Mouse (Mus musculus) kidney, postnatal 0 days (tissue): ENCODE data around the gene Zfp398. TPM values are rescaled to one million over a fixed set of nuclear protein-coding genes. Genes with fewer than 3 reads are reported as not detected.

Source experiments
- ATAC-seq: fragments of 200-750 bp; cut with Nextera tagmentation; replicated peaks from 2 replicates; pipeline ENCODE4 v1.8.0; 2017; ENCODE audit warnings: low read depth, moderate number of reproducible peaks, moderate TSS enrichment, moderate library complexity; ENCODE audit not compliant: low FRiP score
- DNase-seq: peaks from one replicate; pipeline ENCODE4 v3.0.0-alpha.2; 2016; ENCODE audit warnings: low spot score
- H3K27ac ChIP-seq: fragments of 300-500 bp; sonication (generic); 2 replicates; pipeline ENCODE4 v1.5.1; 2014; ENCODE audit warnings: mild to moderate bottlenecking
- H3K27me3 ChIP-seq: fragments of 300-500 bp; sonication (generic); 2 replicates; pipeline ENCODE4 v1.6.1; 2014; ENCODE audit warnings: low read length, mixed read lengths; ENCODE audit not compliant: insufficient read depth
- H3K36me3 ChIP-seq: fragments of 300-500 bp; sonication (generic); 2 replicates; pipeline ENCODE4 v1.6.1; 2014; ENCODE audit warnings: low read length, mixed read lengths; ENCODE audit not compliant: insufficient read depth
- H3K4me1 ChIP-seq: fragments of 300-500 bp; sonication (generic); replicated peaks from 2 replicates; pipeline ENCODE4 v1.6.1; 2014; ENCODE audit warnings: antibody characterized with exemption, low read length, mixed read lengths; ENCODE audit not compliant: insufficient read depth
- H3K4me2 ChIP-seq: fragments of 300-500 bp; sonication (generic); 2 replicates; pipeline ENCODE4 v1.6.1; 2014; ENCODE audit warnings: mild to moderate bottlenecking, low read length, moderate library complexity, mixed read lengths
- H3K4me3 ChIP-seq: fragments of 300-500 bp; sonication (generic); replicated peaks from 2 replicates; pipeline ENCODE4 v1.5.1; 2014; ENCODE audit warnings: low read depth, low read length
- H3K9ac ChIP-seq: fragments of 300-500 bp; sonication (generic); 2 replicates; pipeline ENCODE4 v1.6.1; 2014; ENCODE audit warnings: low read depth, low read length
- H3K9me3 ChIP-seq: fragments of 300-500 bp; sonication (generic); replicated peaks from 2 replicates; pipeline ENCODE4 v1.6.1; 2016; ENCODE audit warnings: low read length, inconsistent platforms, mixed read lengths
- CTCF ChIP-seq: IDR thresholded peaks from 2 replicates; pipeline ENCODE4 v1.5.1; 2016; ENCODE audit warnings: antibody characterized with exemption, low read depth, mild to moderate bottlenecking, moderate library complexity
- WGBS: fragments of 180-500 bp; shearing (Covaris S2); extraction: QIAGEN DNeasy Blood & Tissue Kit; methylation state at CpG from one replicate; pipeline ENCODE4 v1.1.7; 2014; 5-methylcytosine and 5-hydroxymethylcytosine counted together
- polyA plus RNA-seq: library from polyadenylated mRNA; unstranded; fragments of >200 nt; fragmentation: Nextera tagmentation; extraction: Ambion mirVana; gene quantifications from 2 replicates; pipeline ENCODE4 v1.2.1, GENCODE M21; 2015

Gene Zfp398
- polyA plus RNA-seq, 1 experiment from 2014 or later = 6.7 TPM

- Histone ChIP-seq H3K9me3 (no peaks in the 10 kb centered on the region), H3K4me2 (peak overlapping the region; percentile 73), H3K27me3 (no peaks in the 10 kb centered on the region), H3K4me3 (peak overlapping the region; percentile 59; the same call in 1 of the 2 replicates), H3K27ac (0 out of 2 replicates have a peak overlapping the region, but pooled peaks have one; percentile 92), H3K9ac (0 out of 2 replicates have a peak overlapping the region, but pooled peaks have one; percentile 74), H3K4me1 (peaks cover 5% of the 10 kb centered on the region), H3K36me3 (peaks cover 7% of the 10 kb centered on the region)
- TF ChIP-seq CTCF = no peak
- DNase-seq (no peak), ATAC-seq (no peak)
- WGBS = 38% methylated on average over 5 of the region's 5 CpGs
Observed at GRCm38 (mm10) chr6:47811324-47811723, 24.1 kb upstream of the Zfp398 start.

GRCm38 (mm10) chr6:47812271-47812915 is 23.1 kb upstream of the Zfp398 start:
- Histone ChIP-seq H3K9ac (peak overlapping the region; percentile 74), H3K4me2 (peak overlapping the region; percentile 73), H3K27ac (peak overlapping the region; percentile 92), H3K4me3 (peak overlapping the region; percentile 59), H3K9me3 (no peaks in the 10 kb centered on the region), H3K4me1 (peaks cover 5% of the 10 kb centered on the region), H3K36me3 (no peaks in the 10 kb centered on the region), H3K27me3 (no peaks in the 10 kb centered on the region)
- DNase-seq (peak; percentile 28), ATAC-seq (no peak)
- under 1% methylated on average over 17 of the region's 17 CpGs for WGBS
- TF ChIP-seq CTCF = no peak

- TF ChIP-seq CTCF = no peak; the same call in 1 of the 2 replicates
- Histone ChIP-seq H3K27me3 (no peaks in the 10 kb centered on the region), H3K9ac (peak within 1 kb of the TSS; percentile 74), H3K36me3 (no peaks in the 10 kb centered on the region), H3K4me2 (peak within 1 kb of the TSS; percentile 73), H3K4me1 (peaks cover 5% of the 10 kb centered on the region), H3K27ac (peak within 1 kb of the TSS; percentile 92), H3K4me3 (peak within 1 kb of the TSS; percentile 59), H3K9me3 (no peaks in the 10 kb centered on the region)
- peak; percentile 99 for ATAC-seq
- WGBS = under 1% methylated on average over 44 of the region's 44 CpGs
- DNase-seq = peak; percentile 100
Observed at GRCm38 (mm10) chr6:47813257-47813878, 22.1 kb upstream of the Zfp398 start, which contains the start of gene Pdia4. TSS of gene Pdia4 (minus strand) at chr6:47813430.

DNA sequence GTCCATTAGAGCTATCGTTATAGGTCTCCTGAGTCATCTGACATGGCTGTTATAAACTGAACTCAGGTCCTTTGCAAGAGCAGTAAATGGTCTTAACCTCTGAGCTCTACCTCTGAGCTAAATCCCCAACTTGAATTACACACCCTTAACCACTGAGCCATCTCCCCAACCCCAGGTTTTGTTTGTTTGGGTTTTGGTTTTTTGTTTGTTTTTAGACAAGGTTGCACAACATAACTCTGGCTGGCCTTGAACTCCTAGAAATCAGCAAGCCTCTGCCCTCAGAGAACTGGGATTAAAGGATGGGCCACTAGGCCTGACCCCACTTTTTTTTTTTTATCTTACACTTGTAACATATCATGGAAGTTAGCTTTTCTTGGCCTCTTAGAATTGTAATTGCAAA is 19.3 kb upstream of the Zfp398 start:
- Histone ChIP-seq H3K9ac (no peak overlapping the region), H3K4me2 (no peak overlapping the region), H3K9me3 (no peaks in the 10 kb centered on the region), H3K4me1 (peaks cover 5% of the 10 kb centered on the region), H3K27ac (no peak overlapping the region), H3K36me3 (peaks cover 5% of the 10 kb centered on the region; the same call in 1 of the 2 replicates), H3K4me3 (no peak overlapping the region), H3K27me3 (no peaks in the 10 kb centered on the region)
- no peak for TF ChIP-seq CTCF
- ATAC-seq (no peak), DNase-seq (no peak)
- WGBS = 86% methylated on average over 1 of the region's 1 CpGs

- 93% methylated on average over 8 of the region's 8 CpGs for WGBS
- no peak overlapping the region for H3K27ac ChIP-seq
- no peaks in the 10 kb centered on the region for H3K9me3 ChIP-seq
- TF ChIP-seq CTCF = no peak
- H3K9ac ChIP-seq = no peak overlapping the region
- ATAC-seq (no peak), DNase-seq (no peak)
- no peak overlapping the region for H3K4me2 ChIP-seq
- H3K27me3 ChIP-seq = no peaks in the 10 kb centered on the region
- no peaks in the 10 kb centered on the region; the same call in 1 of the 2 replicates for H3K4me1 ChIP-seq
- peaks cover 5% of the 10 kb centered on the region; the same call in 1 of the 2 replicates for H3K36me3 ChIP-seq
- H3K4me3 ChIP-seq = no peak overlapping the region
Observed at GRCm38 (mm10) chr6:47818721-47819120, 16.7 kb upstream of the Zfp398 start.

- Histone ChIP-seq H3K4me2 (no peak overlapping the region), H3K4me1 (no peaks in the 10 kb centered on the region), H3K4me3 (no peak overlapping the region), H3K9me3 (no peaks in the 10 kb centered on the region), H3K27ac (no peak overlapping the region), H3K36me3 (peaks cover 5% of the 10 kb centered on the region; the same call in 1 of the 2 replicates), H3K9ac (no peak overlapping the region), H3K27me3 (no peaks in the 10 kb centered on the region)
- no peak for TF ChIP-seq CTCF
- DNase-seq (no peak), ATAC-seq (no peak)
- WGBS = 91% methylated on average over 23 of the region's 23 CpGs
Observed at GRCm38 (mm10) chr6:47819626-47820325, 15.7 kb upstream of the Zfp398 start.
